Mouse (Mus musculus) heart, postnatal 0 days (tissue): ENCODE results near the gene Cartpt. TPM values are rescaled to one million over a fixed set of nuclear protein-coding genes. Genes with fewer than 3 reads are reported as not detected.

Source experiments
- ATAC-seq: fragments of 200-750 bp; cut with Nextera tagmentation; 2 replicates; pipeline ENCODE4 v1.8.0; 2017; ENCODE audit warnings: low read depth, moderate number of reproducible peaks, moderate library complexity; ENCODE audit not compliant: insufficient read depth
- DNase-seq: peaks from one replicate; pipeline ENCODE4 v3.0.0-alpha.2; 2016; ENCODE audit warnings: low spot score
- H3K27ac ChIP-seq: fragments of 300-500 bp; sonication (generic); 2 replicates; pipeline ENCODE4 v1.5.1; 2014; ENCODE audit warnings: low read depth, mild to moderate bottlenecking
- H3K27me3 ChIP-seq: fragments of 300-500 bp; sonication (generic); 2 replicates; pipeline ENCODE4 v1.6.1; 2014; ENCODE audit warnings: low read length, mixed read lengths; ENCODE audit not compliant: control insufficient read depth, insufficient read depth
- H3K36me3 ChIP-seq: fragments of 300-500 bp; sonication (generic); replicated peaks from 2 replicates; pipeline ENCODE4 v1.6.1; 2014; ENCODE audit warnings: low read length, mixed read lengths; ENCODE audit not compliant: control insufficient read depth, insufficient read depth
- H3K4me1 ChIP-seq: fragments of 300-500 bp; sonication (generic); 2 replicates; pipeline ENCODE4 v1.6.1; 2014; ENCODE audit warnings: antibody characterized with exemption; ENCODE audit not compliant: control insufficient read depth, insufficient read depth
- H3K4me2 ChIP-seq: fragments of 300-500 bp; sonication (generic); 2 replicates; pipeline ENCODE4 v1.6.1; 2014; ENCODE audit warnings: low read depth, mild to moderate bottlenecking, low read length, moderate library complexity
- H3K4me3 ChIP-seq: fragments of 300-500 bp; sonication (generic); 2 replicates; pipeline ENCODE4 v1.5.1; 2014; ENCODE audit warnings: low read depth, low read length
- H3K9ac ChIP-seq: fragments of 300-500 bp; sonication (generic); replicated peaks from 2 replicates; pipeline ENCODE4 v1.6.1; 2014; ENCODE audit warnings: low read depth, low read length, mixed read lengths
- H3K9me3 ChIP-seq: fragments of 300-500 bp; sonication (generic); replicated peaks from 2 replicates; pipeline ENCODE4 v1.6.1; 2016; ENCODE audit warnings: low read length; ENCODE audit not compliant: control insufficient read depth
- CTCF ChIP-seq: IDR thresholded peaks from 2 replicates; pipeline ENCODE4 v1.5.1; 2016; ENCODE audit warnings: antibody characterized with exemption, control low read depth, low read depth
- EP300 ChIP-seq: IDR thresholded peaks from 2 replicates; pipeline ENCODE4 v1.6.1; 2016; ENCODE audit warnings: antibody characterized with exemption, low read depth
- WGBS: fragments of 180-500 bp; shearing (Covaris S2); extraction: QIAGEN DNeasy Blood & Tissue Kit; methylation state at CpG from one replicate; pipeline ENCODE4 v1.1.7; 2014; 5-methylcytosine and 5-hydroxymethylcytosine counted together
- polyA plus RNA-seq: library from polyadenylated mRNA; unstranded; fragments of >200 nt; fragmentation: Nextera tagmentation; extraction: Ambion mirVana; gene quantifications from 2 replicates; pipeline ENCODE4 v1.2.1, GENCODE M21; 2015
- total RNA-seq: library from RNA; depleted of rRNA; stranded (reverse); fragments of >200 nt; gene quantifications from 2 replicates; pipeline ENCODE4 v1.2.3, GENCODE M21; 2014; ENCODE audit warnings: low replicate concordance

Gene Cartpt
- total and polyA plus RNA-seq, 2 experiments from 2014 or later = not detected

DNA sequence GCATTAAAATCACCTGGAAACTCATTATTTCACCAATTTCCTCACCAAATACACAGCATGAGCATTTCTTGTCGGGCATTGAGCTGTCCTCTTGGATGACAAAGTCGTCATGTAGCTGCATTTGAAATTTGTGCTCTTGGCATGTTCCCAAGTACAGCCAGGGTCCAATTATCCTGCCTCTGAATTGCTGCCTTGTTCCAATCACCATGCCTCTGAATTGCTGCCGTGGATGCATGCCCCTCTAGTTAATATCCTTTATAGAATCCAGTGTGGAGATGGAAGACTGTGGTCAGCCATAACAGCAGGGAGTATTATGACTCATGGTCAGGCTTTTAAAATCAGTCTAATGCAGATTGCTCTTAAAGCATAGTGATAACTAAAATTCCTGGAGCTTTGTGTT, 36.9 kb upstream of the Cartpt start:
- H3K9ac ChIP-seq = no peak overlapping the region
- no peaks in the 10 kb centered on the region for H3K4me1 ChIP-seq
- no peak for DNase-seq
- H3K36me3 ChIP-seq = no peaks in the 10 kb centered on the region
- no peak for ATAC-seq
- no peak overlapping the region for H3K4me2 ChIP-seq
- H3K27ac ChIP-seq = no peak overlapping the region
- H3K9me3 ChIP-seq = no peaks in the 10 kb centered on the region
- no peaks in the 10 kb centered on the region for H3K27me3 ChIP-seq
- H3K4me3 ChIP-seq = no peak overlapping the region
- TF ChIP-seq EP300 (no peak), CTCF (no peak)
- WGBS = 61% methylated on average over 3 of the region's 3 CpGs

DNA sequence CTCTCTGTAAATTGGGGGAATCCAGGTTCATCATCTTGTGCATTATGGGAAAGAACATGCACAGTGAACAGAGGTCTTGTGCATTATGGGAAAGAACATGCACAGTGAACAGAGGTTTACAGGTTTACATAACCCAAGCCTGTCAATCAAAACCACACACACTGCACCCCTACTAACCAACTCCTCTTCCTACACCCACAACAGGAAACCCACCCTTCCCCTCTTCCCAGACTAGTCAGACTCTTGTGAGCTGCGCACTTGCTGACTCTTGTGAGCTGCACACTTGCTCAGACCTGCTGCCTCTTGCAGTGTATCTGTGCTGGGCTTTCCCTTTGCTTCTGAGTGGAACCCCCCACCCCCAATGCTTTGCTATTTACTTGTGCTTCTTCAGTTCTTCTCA, 31.5 kb upstream of the Cartpt start:
- Histone ChIP-seq H3K9me3 (no peaks in the 10 kb centered on the region), H3K4me2 (no peak overlapping the region), H3K9ac (no peak overlapping the region), H3K27ac (no peak overlapping the region), H3K36me3 (no peaks in the 10 kb centered on the region), H3K27me3 (no peaks in the 10 kb centered on the region), H3K4me1 (no peaks in the 10 kb centered on the region), H3K4me3 (no peak overlapping the region)
- WGBS = 61% methylated on average over 1 of the region's 1 CpGs
- TF ChIP-seq EP300 (no peak), CTCF (no peak)
- ATAC-seq = no peak
- no peak for DNase-seq

DNA sequence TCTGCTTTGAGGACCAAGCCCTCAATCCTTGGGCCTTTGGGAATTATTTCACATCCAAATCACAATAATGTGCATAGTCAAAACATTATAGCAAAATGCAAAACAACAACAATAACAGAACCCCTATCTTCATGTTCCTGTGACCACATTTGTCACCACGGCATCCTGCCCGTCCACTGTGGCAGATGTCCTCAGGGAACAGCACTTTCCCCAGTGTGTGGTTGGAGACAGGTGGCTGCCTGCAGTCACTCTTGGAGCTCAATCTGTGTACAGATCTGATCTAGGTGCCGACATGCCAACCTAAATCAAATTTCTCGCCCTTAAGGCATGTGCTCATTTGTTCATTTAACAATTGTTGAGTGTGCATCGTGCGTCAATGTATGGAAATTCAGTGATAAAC, 30.6 kb upstream of the Cartpt start:
- WGBS = 83% methylated on average over 6 of the region's 6 CpGs
- Histone ChIP-seq H3K4me2 (no peak overlapping the region), H3K4me3 (no peak overlapping the region), H3K9ac (no peak overlapping the region), H3K27ac (no peak overlapping the region), H3K9me3 (no peaks in the 10 kb centered on the region), H3K4me1 (no peaks in the 10 kb centered on the region), H3K27me3 (no peaks in the 10 kb centered on the region), H3K36me3 (no peaks in the 10 kb centered on the region)
- TF ChIP-seq EP300 (no peak), CTCF (no peak)
- ATAC-seq (no peak), DNase-seq (no peak)

DNA sequence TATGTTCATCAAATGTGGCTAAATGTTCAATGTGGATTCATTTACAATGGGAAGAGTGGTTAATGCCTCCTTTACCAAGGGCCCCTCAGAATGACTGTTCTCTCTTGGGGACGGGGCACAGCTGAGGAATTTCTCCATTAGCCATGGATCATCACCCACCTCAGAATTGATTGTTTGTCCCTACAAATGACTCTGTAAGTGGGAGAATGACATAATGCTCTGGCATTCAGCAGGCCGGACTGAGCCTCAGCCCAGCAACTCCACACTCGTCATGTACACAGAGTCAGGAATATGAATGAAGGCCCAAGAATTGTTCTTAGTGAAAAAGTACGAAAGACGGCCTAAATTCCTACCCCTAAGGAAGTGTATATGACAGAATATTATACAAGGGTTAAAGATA, 25.4 kb upstream of the Cartpt start:
- Histone ChIP-seq H3K4me3 (no peak overlapping the region), H3K9ac (no peak overlapping the region), H3K4me1 (no peaks in the 10 kb centered on the region), H3K27me3 (no peaks in the 10 kb centered on the region), H3K27ac (no peak overlapping the region), H3K4me2 (no peak overlapping the region), H3K9me3 (no peaks in the 10 kb centered on the region), H3K36me3 (no peaks in the 10 kb centered on the region)
- 77% methylated on average over 5 of the region's 5 CpGs for WGBS
- DNase-seq (no peak), ATAC-seq (no peak)
- TF ChIP-seq EP300 (no peak), CTCF (no peak)

DNA sequence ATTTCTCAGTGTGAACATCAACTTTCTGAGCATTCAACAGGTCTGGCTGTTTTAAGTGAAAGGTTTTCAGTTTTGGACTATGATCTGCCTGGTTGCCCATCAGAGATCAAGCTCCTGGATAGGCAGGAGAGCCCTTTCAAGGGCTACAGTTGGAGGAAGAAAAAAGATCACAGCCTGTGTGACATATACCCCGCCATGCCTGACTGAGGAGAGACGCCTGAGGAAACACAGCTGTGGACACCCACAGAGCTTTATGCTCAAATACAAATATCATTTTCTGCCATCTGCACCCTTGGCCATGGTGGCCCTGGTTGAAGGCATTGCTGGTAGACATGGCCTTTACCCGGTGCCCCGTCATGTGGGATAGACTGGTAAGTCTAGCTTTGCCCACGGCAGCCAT, 14.7 kb upstream of the Cartpt start:
- Histone ChIP-seq H3K4me3 (no peak overlapping the region), H3K27ac (no peak overlapping the region), H3K9me3 (no peaks in the 10 kb centered on the region), H3K4me2 (no peak overlapping the region), H3K4me1 (no peaks in the 10 kb centered on the region), H3K27me3 (no peaks in the 10 kb centered on the region), H3K9ac (no peak overlapping the region), H3K36me3 (no peaks in the 10 kb centered on the region)
- no peak for DNase-seq
- TF ChIP-seq CTCF = no peak
- TF ChIP-seq EP300 = no peak
- WGBS = 75% methylated on average over 5 of the region's 5 CpGs
- no peak for ATAC-seq

DNA sequence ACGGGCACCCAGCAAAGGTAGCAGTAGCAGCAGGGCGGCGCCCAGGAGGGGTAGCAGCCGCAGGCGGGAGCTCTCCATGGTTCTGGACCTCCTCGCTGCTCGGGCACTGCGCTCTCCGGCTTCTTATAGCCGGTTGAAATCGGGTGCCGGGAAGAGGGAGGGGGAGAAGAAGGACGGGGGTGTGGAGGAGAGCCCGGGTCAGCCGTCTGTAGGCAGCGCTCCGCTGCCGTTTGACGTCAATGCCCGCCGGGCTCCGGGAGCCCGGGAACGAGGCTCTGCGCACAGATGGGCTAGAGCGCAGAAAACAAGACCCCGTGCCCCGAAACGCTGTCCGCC, 366 bp downstream of the Cartpt start:
- peaks cover 34% of the 10 kb centered on the region for H3K27me3 ChIP-seq
- H3K36me3 ChIP-seq = no peaks in the 10 kb centered on the region
- no peak overlapping the region for H3K4me3 ChIP-seq
- H3K27ac ChIP-seq = no peak overlapping the region
- no peak for TF ChIP-seq CTCF
- no peak for TF ChIP-seq EP300
- no peaks in the 10 kb centered on the region for H3K9me3 ChIP-seq
- 3% methylated on average over 23 of the region's 30 CpGs for WGBS
- no peaks in the 10 kb centered on the region for H3K4me1 ChIP-seq
- no peak overlapping the region for H3K4me2 ChIP-seq
- ATAC-seq (peak; percentile 78), DNase-seq (peak; percentile 60)
- no peak overlapping the region for H3K9ac ChIP-seq
